13 mouse cellular contexts compared by ENCODE assay signal in genomic region chr6:8648185-8648901, GRCm38 (mm10).
DNase-seq lines count a peak whose midpoint lies in the region; ATAC-seq and TF ChIP-seq lines count a peak whose summit lies in the region.
"Had no signal": no experiment of that assay in that cellular context is flagged by ENCODE, and none has a peak within 500 bp of the region (broad histone marks: within the 10 kb centered on the region; RNA-seq: fewer than 3 reads in every experiment).

No protein-coding gene starts in this region.

- H3K4me3 ChIP-seq in liver, adult 2 months (ENCODE audit: insufficient read depth, low read depth, low read length), result no peak overlapping the region
- H3K4me3 ChIP-seq in liver, embryonic 12.5 days, result no peak overlapping the region
- peak overlapping the region; percentile 40 to 44 for H3K4me3 ChIP-seq in MEL (ENCODE audit: control insufficient read depth in 1 of 2, insufficient read depth in 1 of 2, low read depth in 2 of 2, low read length in 2 of 2)
- no peak overlapping the region for H3K4me3 ChIP-seq in kidney, adult 2 months (ENCODE audit: insufficient read depth, low read depth, low read length)
- H3K4me3 ChIP-seq: midbrain, embryonic 13.5 days had no signal

- peak; percentile 0 for DNase-seq in liver, adult 2 months (ENCODE audit: extremely low read depth, low read depth, low spot score)
- peak; percentile 87 for DNase-seq in MEL (ENCODE audit: low read depth, low spot score)
- peak; percentile 15 for DNase-seq in kidney, adult 2 months
- DNase-seq in natural killer cell, adult 2 months (ENCODE audit: low spot score in 2 of 2), result peak; percentile 79 to 91
- no peak for DNase-seq in left cerebral cortex, postnatal 14 days (ENCODE audit: low spot score in 2 of 2)
- DNase-seq in lung, postnatal 4 days, result no peak
- DNase-seq in lung, postnatal 10 days, result no peak
- DNase-seq: adrenal gland, adult 2 months; cerebellum, adult 11 months; lung, adult 18-20 months had no signal

- no peak for TF ChIP-seq POLR2A in liver, adult 2 months (IDR thresholded peaks at IDR 0.05; ENCODE audit: extremely low read depth, insufficient read depth, low read length)
- TF ChIP-seq POLR2A in MEL (IDR thresholded peaks at IDR 0.05; ENCODE audit: control insufficient read depth in 1 of 2, insufficient read depth in 1 of 2, low read depth in 1 of 2, low read length in 2 of 2, poor library complexity in 1 of 2), result no peak
- TF ChIP-seq POLR2A in kidney, adult 2 months (IDR thresholded peaks at IDR 0.05; ENCODE audit: low read depth, low read length), result no peak

- no peaks in the 10 kb centered on the region for H3K4me1 ChIP-seq in liver, adult 2 months (ENCODE audit: control insufficient read depth, insufficient read depth, low read length)
- H3K4me1 ChIP-seq in liver, embryonic 12.5 days, result peaks cover 28% of the 10 kb centered on the region
- H3K4me1 ChIP-seq in MEL (ENCODE audit: control insufficient read depth in 1 of 2, insufficient read depth in 2 of 2, low read length in 2 of 2), result peaks cover 8 to 32% of the 10 kb centered on the region in 2 experiments
- H3K4me1 ChIP-seq in kidney, adult 2 months (ENCODE audit: control insufficient read depth, insufficient read depth, low read length), result no peaks in the 10 kb centered on the region

- TF ChIP-seq CTCF in liver, adult 2 months (IDR thresholded peaks at IDR 0.05; ENCODE audit: low read depth, low read length), result no peak
- TF ChIP-seq CTCF in MEL (IDR thresholded peaks at IDR 0.05 in 2 of 3, conservative IDR thresholded peaks at IDR 0.05 in 1 of 3; ENCODE audit: control insufficient read depth in 1 of 3, insufficient read depth in 1 of 3, low read depth in 2 of 3, low read length in 3 of 3, poor library complexity in 1 of 3, severe bottlenecking in 1 of 3), result no peak
- TF ChIP-seq CTCF in kidney, adult 2 months (conservative IDR thresholded peaks at IDR 0.05; ENCODE audit: insufficient read depth, insufficient read length, low read depth, low read length), result no peak

- no peaks in the 10 kb centered on the region for H3K36me3 ChIP-seq in liver, adult 2 months (ENCODE audit: control insufficient read depth, insufficient read depth, low read length)
- H3K36me3 ChIP-seq in liver, embryonic 12.5 days, result no peaks in the 10 kb centered on the region
- peaks cover 0 to 32% of the 10 kb centered on the region in 2 experiments; a peak in 2 of 4 replicates for H3K36me3 ChIP-seq in MEL (ENCODE audit: control insufficient read depth in 1 of 2, insufficient read depth in 2 of 2, low read length in 2 of 2)
- H3K36me3 ChIP-seq in kidney, adult 2 months (ENCODE audit: control insufficient read depth, insufficient read depth, low read length), result no peaks in the 10 kb centered on the region
- H3K36me3 ChIP-seq: midbrain, embryonic 13.5 days had no signal

- no peaks in the 10 kb centered on the region for H3K79me2 ChIP-seq in liver, adult 2 months (ENCODE audit: control insufficient read depth, insufficient read depth, low read length)
- H3K79me2 ChIP-seq in MEL (ENCODE audit: control insufficient read depth, insufficient read depth, low read length, poor library complexity), result no peaks in the 10 kb centered on the region

- no peak overlapping the region for H3K4me2 ChIP-seq in liver, embryonic 12.5 days
- H3K4me2 ChIP-seq: heart, embryonic 11.5 days; midbrain, embryonic 13.5 days had no signal

- no peak overlapping the region for H3K9ac ChIP-seq in liver, adult 2 months (ENCODE audit: low read depth, low read length)
- H3K9ac ChIP-seq in liver, embryonic 12.5 days, result no peak overlapping the region
- peak overlapping the region; percentile 70 for H3K9ac ChIP-seq in MEL (ENCODE audit: control insufficient read depth, low read depth, low read length, poor library complexity, severe bottlenecking)
- H3K9ac ChIP-seq: midbrain, embryonic 13.5 days had no signal

- 84% methylated on average over 10 of the region's 10 CpGs for WGBS in liver, adult 2 months
- 61% methylated on average over 10 of the region's 10 CpGs for WGBS in liver, embryonic 12.5 days (ENCODE audit: insufficient replicate concordance)
- 58% methylated on average over 10 of the region's 10 CpGs for WGBS in kidney, adult 2 months

- no peaks in the 10 kb centered on the region for H3K27me3 ChIP-seq in liver, adult 2 months (ENCODE audit: control insufficient read depth, insufficient read depth, low read length)
- no peaks in the 10 kb centered on the region for H3K27me3 ChIP-seq in liver, embryonic 12.5 days (replicated peaks)
- no peaks in the 10 kb centered on the region for H3K27me3 ChIP-seq in MEL (ENCODE audit: control insufficient read depth in 1 of 2, insufficient read depth in 2 of 2, low read length in 2 of 2)
- no peaks in the 10 kb centered on the region for H3K27me3 ChIP-seq in kidney, adult 2 months (replicated peaks; ENCODE audit: control insufficient read depth, insufficient read depth, low read length)
- H3K27me3 ChIP-seq: midbrain, embryonic 13.5 days had no signal

- intact Hi-C loops in left cerebral cortex, postnatal 14 days (cut with DNase I), result no loop called here

- ATAC-seq in liver, embryonic 12.5 days, result no peak
- ATAC-seq: midbrain, embryonic 13.5 days had no signal

- TF ChIP-seq RAD21 in MEL (IDR thresholded peaks at IDR 0.05; ENCODE audit: low read depth, low read length), result no peak

- H3K9me3 ChIP-seq in liver, embryonic 12.5 days (replicated peaks), result no peaks in the 10 kb centered on the region
- H3K9me3 ChIP-seq in MEL (replicated peaks; ENCODE audit: insufficient read depth, low read length), result no peaks in the 10 kb centered on the region
- H3K9me3 ChIP-seq: midbrain, embryonic 13.5 days had no signal

- no peak overlapping the region for H3K27ac ChIP-seq in liver, adult 2 months (replicated peaks; ENCODE audit: insufficient read depth, low read depth, low read length)
- no peak overlapping the region for H3K27ac ChIP-seq in liver, embryonic 12.5 days
- H3K27ac ChIP-seq in MEL (ENCODE audit: control insufficient read depth, low read depth, low read length), result peak overlapping the region; percentile 94
- H3K27ac ChIP-seq in kidney, adult 2 months (ENCODE audit: insufficient read depth, low read depth, low read length), result peak overlapping the region; percentile 63; the same call in 1 of the 2 replicates
- H3K27ac ChIP-seq: midbrain, embryonic 13.5 days had no signal

- peak; percentile 91 to 93 for TF ChIP-seq EP300 in MEL (IDR thresholded peaks at IDR 0.05; ENCODE audit: low read depth in 1 of 2, low read length in 2 of 2)

TF ChIP-seq in MEL, 35 proteins besides CTCF, POLR2A, EP300 and RAD21:
- TF ChIP-seq MYC (IDR thresholded peaks at IDR 0.05; ENCODE audit: low read depth, low read length) (no peak), ELF1 (IDR thresholded peaks at IDR 0.05; ENCODE audit: low read depth, low read length) (peak; percentile 55; the same call in 1 of the 2 replicates), TAL1 (IDR thresholded peaks at IDR 0.05; ENCODE audit: low read length) (peak; percentile 83), CHD2 (IDR thresholded peaks at IDR 0.05; ENCODE audit: low read length) (no peak), CHD1 (IDR thresholded peaks at IDR 0.05; ENCODE audit: low read depth, low read length) (no peak), BHLHE40 (IDR thresholded peaks at IDR 0.05; ENCODE audit: borderline replicate concordance, low read depth, low read length) (peak; percentile 71; the same call in 1 of the 2 replicates), RCOR1 (IDR thresholded peaks at IDR 0.05; ENCODE audit: low read depth, low read length) (peak; percentile 61; the same call in 1 of the 2 replicates), ZKSCAN1 (IDR thresholded peaks at IDR 0.05; ENCODE audit: low read depth, low read length) (no peak), TBP (IDR thresholded peaks at IDR 0.05; ENCODE audit: low read depth, low read length) (peak; percentile 47; the same call in 1 of the 2 replicates), MEF2A (IDR thresholded peaks at IDR 0.05; ENCODE audit: extremely low read depth, insufficient replicate concordance, low read depth, low read length, poor library complexity, severe bottlenecking) (no peak), ZMIZ1 (IDR thresholded peaks at IDR 0.05; ENCODE audit: low read depth, low read length) (no peak), USF1 (IDR thresholded peaks at IDR 0.05; ENCODE audit: low read depth, low read length) (peak; percentile 85), MXI1 (IDR thresholded peaks at IDR 0.05; ENCODE audit: low read depth, low read length) (peak; percentile 56; the same call in 1 of the 2 replicates), USF2 (IDR thresholded peaks at IDR 0.05; ENCODE audit: borderline replicate concordance in 1 of 2, insufficient read depth in 1 of 2, low read depth in 1 of 2, low read length in 2 of 2) (no peak), MAFK (IDR thresholded peaks at IDR 0.05; ENCODE audit: borderline replicate concordance, low read depth, low read length) (peak; percentile 92), ETS1 (IDR thresholded peaks at IDR 0.05; ENCODE audit: low read depth, low read length) (peak; percentile 95), MAZ (IDR thresholded peaks at IDR 0.05; ENCODE audit: low read depth, low read length) (peak; percentile 55; the same call in 1 of the 2 replicates), GATA1 (IDR thresholded peaks at IDR 0.05; ENCODE audit: low read depth, low read length) (peak; percentile 93), MYB (IDR thresholded peaks at IDR 0.05; ENCODE audit: low read depth, low read length) (no peak), SIN3A (IDR thresholded peaks at IDR 0.05; ENCODE audit: low read length) (peak; percentile 49), TCF12 (IDR thresholded peaks at IDR 0.05; ENCODE audit: low read depth, low read length) (peak; percentile 90), NELFE (IDR thresholded peaks at IDR 0.05; ENCODE audit: low read depth, low read length) (no peak)

Comparison
In these comparisons a context has a peak if more than half of its experiments do, and no peak if none do; other contexts are left out.
1. DNase-seq: peak in liver, adult 2 months (single experiment), MEL (single experiment), kidney, adult 2 months (single experiment) and natural killer cell, adult 2 months (2 of 2); none in left cerebral cortex, postnatal 14 days (0 of 2), lung, postnatal 4 days (0 of 2) and lung, postnatal 10 days (single experiment).
2. H3K27ac ChIP-seq: peak in MEL (single experiment) and kidney, adult 2 months (single experiment); none in liver, adult 2 months (single experiment) and liver, embryonic 12.5 days (single experiment).
3. H3K4me3 ChIP-seq: peak in MEL (2 of 2); none in liver, adult 2 months (single experiment), liver, embryonic 12.5 days (single experiment) and kidney, adult 2 months (single experiment).